Mouse (Mus musculus): ENCODE measurements around the gene Lhfp.
"Not testable (repeated sequence)": the region's sequence is repeated elsewhere in the genome, so short reads cannot be mapped to it uniquely, and the experiment has no call there.

Lhfp gene

GRCm38 (mm10) chr3:53087156-53087805, 46.0 kb downstream of the Lhfp start:
- intact Hi-C loops (cut with DNase I) = no loop called here

GRCm38 (mm10) chr3:53089921-53090320, 48.6 kb downstream of the Lhfp start:
- intact Hi-C loops (cut with DNase I) = no loop called here

- intact Hi-C loops (cut with DNase I) = no loop called here
Observed at GRCm38 (mm10) chr3:53100210-53100609, 58.9 kb downstream of the Lhfp start.

GRCm38 (mm10) chr3:53100803-53101202, 59.5 kb downstream of the Lhfp start:
- intact Hi-C loops (cut with DNase I) = no loop called here

- intact Hi-C loops (cut with DNase I) = no loop called here
Observed at GRCm38 (mm10) chr3:53101711-53102110, 60.4 kb downstream of the Lhfp start.

- intact Hi-C loops (cut with DNase I) = no loop called here
Observed at GRCm38 (mm10) chr3:53102131-53102756, 60.9 kb downstream of the Lhfp start.

- intact Hi-C loops (cut with DNase I) = no loop called here
Observed at GRCm38 (mm10) chr3:53102757-53103153, 61.4 kb downstream of the Lhfp start.

- intact Hi-C loops (cut with DNase I) = no loop called here
Observed at GRCm38 (mm10) chr3:53108594-53109373, 67.5 kb downstream of the Lhfp start.

- intact Hi-C loops (cut with DNase I) = no loop called here
Observed at GRCm38 (mm10) chr3:53109879-53110278, 68.6 kb downstream of the Lhfp start.

GRCm38 (mm10) chr3:53112048-53112447, 70.7 kb downstream of the Lhfp start:
- intact Hi-C loops (cut with DNase I) = no loop called here

GRCm38 (mm10) chr3:53118755-53119154, 77.4 kb downstream of the Lhfp start:
- intact Hi-C loops (cut with DNase I) = not testable (repeated sequence)

GRCm38 (mm10) chr3:53119978-53120377, 78.7 kb downstream of the Lhfp start:
- intact Hi-C loops (cut with DNase I) = no loop called here

- intact Hi-C loops (cut with DNase I) = no loop called here
Observed at GRCm38 (mm10) chr3:53125495-53125894, 84.2 kb downstream of the Lhfp start.

- intact Hi-C loops (cut with DNase I) = no loop called here
Observed at GRCm38 (mm10) chr3:53138785-53139184, 97.5 kb downstream of the Lhfp start.

GRCm38 (mm10) chr3:53139205-53139604, 97.9 kb downstream of the Lhfp start:
- intact Hi-C loops (cut with DNase I) = no loop called here

- intact Hi-C loops (cut with DNase I) = no loop called here
Observed at GRCm38 (mm10) chr3:53139642-53140041, 98.3 kb downstream of the Lhfp start.

GRCm38 (mm10) chr3:53142528-53142927, 101.2 kb downstream of the Lhfp start:
- intact Hi-C loops (cut with DNase I) = no loop called here

- intact Hi-C loops (cut with DNase I) = no loop called here
Observed at GRCm38 (mm10) chr3:53145526-53145925, 104.2 kb downstream of the Lhfp start.

GRCm38 (mm10) chr3:53145946-53146345, 104.6 kb downstream of the Lhfp start:
- intact Hi-C loops (cut with DNase I) = no loop called here

GRCm38 (mm10) chr3:53147001-53147400, 105.7 kb downstream of the Lhfp start:
- intact Hi-C loops (cut with DNase I) = no loop called here

GRCm38 (mm10) chr3:53148751-53149150, 107.4 kb downstream of the Lhfp start:
- intact Hi-C loops (cut with DNase I) = no loop called here

GRCm38 (mm10) chr3:53149625-53150320, 108.4 kb downstream of the Lhfp start:
- intact Hi-C loops (cut with DNase I) = no loop called here

Data from adrenal gland (tissue).